Comparison of ENCODE assay signal across 20 mouse cellular contexts in genomic region chr13:98531306-98531705, GRCm38 (mm10). TPM values are rescaled to one million over a fixed set of nuclear protein-coding genes. Genes with fewer than 3 reads are reported as not detected.
"Had no signal": no experiment of that assay in that cellular context is flagged by ENCODE, and none has a peak within 500 bp of the region (broad histone marks: within the 10 kb centered on the region; RNA-seq: fewer than 3 reads in every experiment).

No protein-coding gene starts in this region.

- DNase-seq: kidney, adult 2 months; kidney, postnatal 14 days; layer of hippocampus, postnatal 36 days; lung, postnatal 14 days; right cerebral cortex, postnatal 14 days; thymus, adult 2 months; thymus, postnatal 25 days had no signal

- H3K36me3 ChIP-seq: kidney, embryonic 15.5 days; limb, embryonic 15.5 days; liver, embryonic 12.5 days; lung, embryonic 15.5 days; midbrain, embryonic 13.5 days; neural tube, embryonic 13.5 days; stomach, embryonic 15.5 days had no signal

- ATAC-seq: liver, embryonic 12.5 days; midbrain, embryonic 13.5 days had no signal

- H3K4me2 ChIP-seq: kidney, embryonic 15.5 days; limb, embryonic 15.5 days; liver, embryonic 12.5 days; lung, embryonic 15.5 days; midbrain, embryonic 13.5 days; neural tube, embryonic 13.5 days; stomach, embryonic 15.5 days had no signal

- H3K27ac ChIP-seq: kidney, embryonic 15.5 days; limb, embryonic 15.5 days; liver, embryonic 12.5 days; lung, embryonic 15.5 days; macrophage; midbrain, embryonic 13.5 days; neural tube, embryonic 13.5 days; stomach, embryonic 15.5 days had no signal

- H3K27me3 ChIP-seq: kidney, embryonic 15.5 days; stomach, embryonic 15.5 days had no signal

- H3K9ac ChIP-seq: kidney, embryonic 15.5 days; limb, embryonic 15.5 days; liver, embryonic 12.5 days; lung, embryonic 15.5 days; midbrain, embryonic 13.5 days; neural tube, embryonic 13.5 days; stomach, embryonic 15.5 days had no signal

- H3K9me3 ChIP-seq: lung, embryonic 15.5 days; stomach, embryonic 15.5 days had no signal

- H3K4me1 ChIP-seq: liver, embryonic 12.5 days; megakaryocyte, embryonic 14.5 days had no signal

- H3K4me3 ChIP-seq: kidney, embryonic 15.5 days; limb, embryonic 15.5 days; liver, embryonic 12.5 days; lung, embryonic 15.5 days; megakaryocyte, embryonic 14.5 days; midbrain, embryonic 13.5 days; neural tube, embryonic 13.5 days; stomach, embryonic 15.5 days had no signal

RNA-seq across cellular contexts. Expression of gene Gm10320, which starts 39.5 kb away (rescaled TPM):
- total RNA-seq: layer of hippocampus, postnatal 36 days; left cerebral cortex, adult 8-10 months; left cerebral cortex, postnatal 25 days; monocyte, adult 5-6 weeks had no signal
- polyA plus RNA-seq: macrophage; testis, adult 2 months had no signal
